Mouse (Mus musculus) heart, postnatal 0 days (tissue): ENCODE measurements around the gene Mamdc2.

ENCODE experiments used
- CTCF ChIP-seq: IDR thresholded peaks from 2 replicates; pipeline ENCODE4 v1.5.1; 2016; ENCODE audit warnings: antibody characterized with exemption, control low read depth, low read depth
- EP300 ChIP-seq: IDR thresholded peaks from 2 replicates; pipeline ENCODE4 v1.6.1; 2016; ENCODE audit warnings: antibody characterized with exemption, low read depth

DNA sequence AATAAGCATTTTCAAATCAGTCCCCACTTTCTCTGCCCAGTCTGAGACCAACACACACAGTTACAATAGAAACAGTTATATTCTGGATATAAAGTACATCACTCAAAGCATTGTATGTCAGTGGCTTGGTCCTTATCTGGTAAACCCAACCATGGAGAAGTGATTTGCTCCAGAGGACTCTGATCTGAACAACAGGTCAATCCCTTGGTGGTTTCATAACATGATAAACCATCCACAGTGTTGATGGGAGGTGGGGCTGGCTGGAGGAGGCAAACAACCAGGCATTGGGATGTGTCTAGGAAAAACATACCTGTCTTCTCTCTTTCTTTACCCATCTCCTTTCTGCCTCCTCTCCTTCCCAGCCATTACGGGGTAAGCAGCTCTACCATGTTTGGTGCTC, 39.2 kb upstream of the Mamdc2 start:
- TF ChIP-seq CTCF: no peak
- no peak for TF ChIP-seq EP300
